Mouse (Mus musculus): ENCODE results near the gene Pros1. TPM values are rescaled to one million over a fixed set of nuclear protein-coding genes. Genes with fewer than 3 reads are reported as not detected.

The Pros1 gene
- polyA plus RNA-seq, 1 experiment = 20.0 TPM

- DNase-seq = no peak
- no peak overlapping the region for H3K4me3 ChIP-seq (replicated peaks; ENCODE audit: extremely low read depth, low read depth, low read length)
- H3K4me1 ChIP-seq (ENCODE audit: control insufficient read depth, insufficient read depth, low read length) = no peaks in the 10 kb centered on the region
- 51% methylated on average over 8 of the region's 8 CpGs for WGBS
- no peak for TF ChIP-seq CTCF (IDR thresholded peaks at IDR 0.05; ENCODE audit: insufficient read depth, low read length)
- no peak for TF ChIP-seq POLR2A (IDR thresholded peaks at IDR 0.05; ENCODE audit: borderline replicate concordance, extremely low read depth, low read depth, low read length)
Observed at GRCm38 (mm10) chr16:62922245-62922644, 68.1 kb downstream of the Pros1 start.

DNA sequence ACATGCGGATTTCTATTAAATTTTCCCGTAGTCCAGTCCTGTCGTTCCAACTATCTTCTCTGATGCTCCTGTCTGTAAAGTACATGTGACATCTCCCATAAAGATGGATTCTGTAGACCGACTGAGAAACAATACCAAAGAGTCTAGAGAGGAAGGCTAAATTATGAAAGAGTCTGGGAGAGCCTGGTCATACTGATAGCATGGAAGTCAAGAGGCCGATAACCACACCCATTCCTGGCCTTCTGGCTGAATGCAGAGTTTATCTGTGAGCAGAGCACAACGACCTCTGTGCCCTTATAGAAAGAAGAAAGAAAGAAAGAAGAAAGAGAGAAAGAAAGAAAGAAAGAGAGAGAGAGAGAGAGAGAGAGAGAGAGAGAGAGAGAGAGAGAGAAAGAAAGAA, 77.2 kb downstream of the Pros1 start:
- Histone ChIP-seq H3K4me3 (replicated peaks; ENCODE audit: extremely low read depth, low read depth, low read length) (no peak overlapping the region), H3K4me1 (ENCODE audit: control insufficient read depth, insufficient read depth, low read length) (no peaks in the 10 kb centered on the region)
- TF ChIP-seq POLR2A (IDR thresholded peaks at IDR 0.05; ENCODE audit: borderline replicate concordance, extremely low read depth, low read depth, low read length) (no peak), CTCF (IDR thresholded peaks at IDR 0.05; ENCODE audit: insufficient read depth, low read length) (no peak)
- 83% methylated on average over 6 of the region's 6 CpGs for WGBS
- DNase-seq = no peak

GRCm38 (mm10) chr16:62936316-62936715, 82.2 kb downstream of the Pros1 start:
- Histone ChIP-seq H3K4me1 (ENCODE audit: control insufficient read depth, insufficient read depth, low read length) (no peaks in the 10 kb centered on the region), H3K4me3 (replicated peaks; ENCODE audit: extremely low read depth, low read depth, low read length) (no peak overlapping the region)
- WGBS = 49% methylated on average over 11 of the region's 11 CpGs
- no peak for DNase-seq
- TF ChIP-seq POLR2A (IDR thresholded peaks at IDR 0.05; ENCODE audit: borderline replicate concordance, extremely low read depth, low read depth, low read length) = no peak
- no peak for TF ChIP-seq CTCF (IDR thresholded peaks at IDR 0.05; ENCODE audit: insufficient read depth, low read length)

DNA sequence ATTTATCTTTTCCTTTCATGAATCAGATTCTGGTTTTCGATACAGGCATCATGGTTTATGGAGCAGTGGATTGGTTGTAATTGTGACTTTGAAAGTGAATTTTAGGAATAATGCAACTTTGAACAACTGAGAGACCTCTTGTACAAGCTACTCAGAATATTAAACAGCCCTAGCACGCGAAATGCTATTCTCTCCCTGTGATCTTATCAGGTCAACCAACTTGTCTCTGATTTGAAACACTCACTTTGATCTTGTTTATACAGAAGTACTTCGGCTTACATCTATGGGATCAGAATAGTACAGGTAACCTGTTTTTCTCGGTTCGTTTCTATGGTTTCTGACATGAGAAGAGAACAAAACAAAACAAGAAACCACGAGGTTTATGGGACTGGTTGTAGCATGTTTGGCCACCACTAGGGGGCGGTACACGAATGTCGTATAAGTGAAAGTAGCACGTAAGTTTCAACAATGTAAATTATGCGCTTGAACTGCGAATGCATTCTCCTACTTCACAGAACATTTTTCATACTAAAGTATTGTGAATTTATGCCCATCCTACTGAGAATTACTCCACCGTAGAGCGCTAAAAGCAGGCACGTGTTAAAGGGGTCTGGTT, 86.4 kb downstream of the Pros1 start:
- no peak for TF ChIP-seq POLR2A (IDR thresholded peaks at IDR 0.05; ENCODE audit: borderline replicate concordance, extremely low read depth, low read depth, low read length)
- peak; percentile 55 for TF ChIP-seq CTCF (IDR thresholded peaks at IDR 0.05; ENCODE audit: insufficient read depth, low read length)
- WGBS = 19% methylated on average over 16 of the region's 16 CpGs
- DNase-seq = peak; percentile 48
- H3K4me3 ChIP-seq (replicated peaks; ENCODE audit: extremely low read depth, low read depth, low read length) = peak overlapping the region; percentile 49
- H3K4me1 ChIP-seq (ENCODE audit: control insufficient read depth, insufficient read depth, low read length) = no peaks in the 10 kb centered on the region

DNA sequence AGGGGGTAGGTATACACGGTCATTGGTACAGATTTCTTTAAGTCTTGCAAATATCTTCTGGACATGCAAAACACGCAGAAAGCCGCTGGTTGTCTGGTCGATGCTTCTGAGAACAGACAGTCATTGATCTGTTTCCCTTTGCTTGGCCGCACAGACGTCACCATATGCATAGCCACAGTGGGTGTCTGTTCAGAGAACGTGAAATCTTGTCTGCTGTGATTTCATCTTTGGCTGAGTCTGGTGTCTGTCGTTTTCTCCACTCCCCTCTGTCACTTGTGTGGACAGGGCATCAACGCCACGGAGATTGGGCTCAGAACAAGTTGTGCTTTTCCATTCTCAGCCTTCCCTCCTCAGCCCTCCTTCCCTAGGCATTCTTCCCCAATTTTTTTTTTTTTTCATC, 87.7 kb downstream of the Pros1 start:
- Histone ChIP-seq H3K4me1 (ENCODE audit: control insufficient read depth, insufficient read depth, low read length) (no peaks in the 10 kb centered on the region), H3K4me3 (replicated peaks; ENCODE audit: extremely low read depth, low read depth, low read length) (no peak overlapping the region)
- TF ChIP-seq POLR2A (IDR thresholded peaks at IDR 0.05; ENCODE audit: borderline replicate concordance, extremely low read depth, low read depth, low read length) (no peak), CTCF (IDR thresholded peaks at IDR 0.05; ENCODE audit: insufficient read depth, low read length) (no peak)
- 88% methylated on average over 10 of the region's 10 CpGs for WGBS
- no peak for DNase-seq

DNA sequence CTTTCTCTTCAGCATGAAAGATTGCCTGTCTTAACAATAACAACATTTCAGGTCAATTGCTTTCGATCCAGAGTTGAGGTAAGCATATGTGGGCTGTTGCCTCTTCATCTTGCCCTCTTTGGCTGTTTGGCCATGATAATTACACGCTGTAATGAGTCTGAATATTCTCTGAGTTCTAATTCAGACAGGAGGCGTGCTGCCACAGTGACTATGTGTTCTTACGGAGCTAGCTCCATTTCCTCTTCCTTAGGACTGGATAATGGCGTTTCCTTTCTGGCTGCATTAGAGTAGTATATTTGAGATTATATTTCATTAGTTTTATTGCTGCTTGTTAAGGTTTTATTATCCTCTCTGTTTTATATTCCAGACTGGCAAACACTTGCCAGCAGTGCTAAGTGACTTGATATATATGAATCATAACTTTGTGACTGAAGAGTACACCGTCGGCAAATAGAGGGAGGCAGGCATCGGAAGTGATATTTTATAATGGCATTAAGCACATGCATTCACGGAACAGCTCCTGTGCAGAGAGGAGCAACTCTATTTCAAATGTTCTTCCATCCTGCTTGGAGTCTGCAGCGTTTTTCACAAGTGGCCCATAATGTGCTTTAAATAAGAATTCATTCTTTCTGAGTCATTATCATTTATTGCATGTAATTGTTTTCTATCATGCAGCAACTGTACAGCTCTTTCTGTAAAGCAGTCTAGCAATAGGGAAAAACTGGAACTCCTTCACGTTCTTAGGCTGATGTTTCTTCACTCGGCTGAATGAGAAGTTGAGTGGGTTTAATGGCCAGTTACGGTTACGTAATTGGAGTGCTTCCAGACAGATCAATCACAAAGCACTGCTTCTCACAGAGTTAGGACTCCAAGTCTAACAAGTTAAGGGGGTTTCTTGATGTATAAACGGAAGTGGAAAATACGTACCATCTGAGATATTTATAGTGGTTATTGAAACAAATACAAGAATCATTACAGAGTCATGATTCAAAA, 88.6 kb downstream of the Pros1 start:
- DNase-seq = no peak
- Histone ChIP-seq H3K4me3 (replicated peaks; ENCODE audit: extremely low read depth, low read depth, low read length) (no peak overlapping the region), H3K4me1 (ENCODE audit: control insufficient read depth, insufficient read depth, low read length) (no peaks in the 10 kb centered on the region)
- TF ChIP-seq POLR2A (IDR thresholded peaks at IDR 0.05; ENCODE audit: borderline replicate concordance, extremely low read depth, low read depth, low read length) = no peak
- TF ChIP-seq CTCF (IDR thresholded peaks at IDR 0.05; ENCODE audit: insufficient read depth, low read length) = no peak
- WGBS = 58% methylated on average over 16 of the region's 16 CpGs

DNA sequence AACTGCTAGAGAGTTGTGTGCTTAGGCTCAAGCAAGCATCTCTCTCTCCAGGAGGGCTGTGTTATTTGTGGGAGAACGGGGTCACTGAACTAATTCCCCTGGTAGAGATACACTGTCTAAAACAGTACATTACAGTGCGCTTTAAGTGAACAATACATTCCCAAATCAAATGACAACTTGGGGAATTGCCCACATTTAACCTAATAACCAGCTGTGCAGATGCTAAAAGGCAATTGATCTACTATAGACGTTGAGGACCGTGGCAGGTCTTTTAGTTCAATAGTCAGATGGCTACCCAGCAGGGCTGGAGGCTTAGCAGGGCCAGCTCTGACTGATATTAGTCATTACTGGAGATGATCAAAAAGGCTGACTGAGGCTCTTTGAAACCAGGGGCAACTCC, 104.4 kb downstream of the Pros1 start:
- no peak for DNase-seq
- TF ChIP-seq CTCF (IDR thresholded peaks at IDR 0.05; ENCODE audit: insufficient read depth, low read length) (no peak), POLR2A (IDR thresholded peaks at IDR 0.05; ENCODE audit: borderline replicate concordance, extremely low read depth, low read depth, low read length) (no peak)
- 78% methylated on average over 4 of the region's 4 CpGs for WGBS
- Histone ChIP-seq H3K4me3 (replicated peaks; ENCODE audit: extremely low read depth, low read depth, low read length) (no peak overlapping the region), H3K4me1 (ENCODE audit: control insufficient read depth, insufficient read depth, low read length) (no peaks in the 10 kb centered on the region)

DNA sequence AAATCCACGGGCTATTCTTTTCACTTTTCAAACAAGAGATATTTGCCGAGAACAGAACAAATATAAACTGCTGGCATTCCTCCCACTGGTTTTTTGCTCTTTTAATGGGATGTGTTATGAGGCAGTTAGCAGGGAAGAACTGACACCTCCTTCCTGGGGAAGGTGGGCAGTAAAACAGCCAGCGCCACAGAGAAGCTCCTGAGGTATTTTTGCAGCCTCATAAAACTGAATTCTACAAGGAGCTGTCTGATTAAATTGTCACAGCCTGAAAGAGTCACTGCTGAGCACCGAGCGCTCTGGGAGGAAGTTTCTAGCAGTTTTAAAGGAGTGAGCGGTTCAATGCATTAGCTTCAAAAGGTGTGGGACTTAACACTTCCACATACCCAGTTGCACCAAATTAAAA, 110.3 kb downstream of the Pros1 start:
- H3K4me3 ChIP-seq (replicated peaks; ENCODE audit: extremely low read depth, low read depth, low read length) = no peak overlapping the region
- 66% methylated on average over 6 of the region's 6 CpGs for whole genome bisulfite sequencing
- TF ChIP-seq POLR2A (IDR thresholded peaks at IDR 0.05; ENCODE audit: borderline replicate concordance, extremely low read depth, low read depth, low read length) = no peak
- no peak for TF ChIP-seq CTCF (IDR thresholded peaks at IDR 0.05; ENCODE audit: insufficient read depth, low read length)
- no peak for DNase-seq
- H3K4me1 ChIP-seq (ENCODE audit: control insufficient read depth, insufficient read depth, low read length) = no peaks in the 10 kb centered on the region

GRCm38 (mm10) chr16:62971673-62972332, 117.7 kb downstream of the Pros1 start:
- H3K4me3 ChIP-seq (replicated peaks; ENCODE audit: extremely low read depth, low read depth, low read length) = no peak overlapping the region
- no peak for TF ChIP-seq POLR2A (IDR thresholded peaks at IDR 0.05; ENCODE audit: borderline replicate concordance, extremely low read depth, low read depth, low read length)
- no peak for TF ChIP-seq CTCF (IDR thresholded peaks at IDR 0.05; ENCODE audit: insufficient read depth, low read length)
- DNase-seq = no peak
- 63% methylated on average over 1 of the region's 1 CpGs for WGBS
- H3K4me1 ChIP-seq (ENCODE audit: control insufficient read depth, insufficient read depth, low read length) = no peaks in the 10 kb centered on the region
